Mouse (Mus musculus) limb, embryonic 14.5 days (tissue): Measurements from ENCODE around the gene Tsc22d1. TPM values are rescaled to one million over a fixed set of nuclear protein-coding genes. Genes with fewer than 3 reads are reported as not detected.
A peak's percentile ranks its signal among the peaks of the same experiment; 100 is the strongest.

Source experiments
- ATAC-seq: fragments of 200-750 bp; cut with Nextera tagmentation; 2 replicates; pipeline ENCODE4 v1.8.0; 2017; ENCODE audit warnings: low read depth, moderate number of reproducible peaks, moderate TSS enrichment; ENCODE audit not compliant: low FRiP score
- DNase-seq: peaks from one replicate; pipeline ENCODE4 v3.0.0-alpha.2; 2015; ENCODE audit warnings: low spot score
- H3K27ac ChIP-seq: fragments of 300-500 bp; sonication (generic); replicated peaks from 2 replicates; pipeline ENCODE4 v1.5.1; 2014; ENCODE audit warnings: low read depth, mild to moderate bottlenecking, low read length, moderate library complexity, mixed read lengths
- H3K27me3 ChIP-seq: fragments of 300-500 bp; sonication (generic); 2 replicates; pipeline ENCODE4 v1.6.1; 2014; ENCODE audit warnings: low read length, mixed read lengths; ENCODE audit not compliant: control insufficient read depth, insufficient read depth
- H3K36me3 ChIP-seq: fragments of 300-500 bp; sonication (generic); 2 replicates; pipeline ENCODE4 v1.6.1; 2014; ENCODE audit warnings: mild to moderate bottlenecking, low read length, moderate library complexity, mixed read lengths; ENCODE audit not compliant: control insufficient read depth, insufficient read depth
- H3K4me1 ChIP-seq: fragments of 300-500 bp; sonication (generic); 2 replicates; pipeline ENCODE4 v1.6.1; 2014; ENCODE audit warnings: antibody characterized with exemption, low read length, mixed read lengths; ENCODE audit not compliant: control insufficient read depth, insufficient read depth
- H3K4me2 ChIP-seq: fragments of 300-500 bp; sonication (generic); replicated peaks from 2 replicates; pipeline ENCODE4 v1.6.1; 2014; ENCODE audit warnings: low read depth, mild to moderate bottlenecking, low read length, moderate library complexity; ENCODE audit not compliant: severe bottlenecking
- H3K4me3 ChIP-seq: fragments of 300-500 bp; sonication (generic); replicated peaks from 2 replicates; pipeline ENCODE4 v1.5.1; 2014; ENCODE audit warnings: low read length
- H3K9ac ChIP-seq: fragments of 300-500 bp; sonication (generic); 2 replicates; pipeline ENCODE4 v1.6.1; 2014; ENCODE audit warnings: mild to moderate bottlenecking, low read depth, low read length, moderate library complexity; ENCODE audit not compliant: severe bottlenecking
- H3K9me3 ChIP-seq: fragments of 300-500 bp; sonication (generic); 2 replicates; pipeline ENCODE4 v1.6.1; 2016; ENCODE audit warnings: low read length; ENCODE audit not compliant: control insufficient read depth
- POLR2A ChIP-seq: fragments of 200-500 bp; IDR thresholded peaks from 2 replicates; pipeline ENCODE4 v1.8.0; 2012; ENCODE audit warnings: inconsistent platforms, mild to moderate bottlenecking, moderate library complexity, borderline replicate concordance; ENCODE audit not compliant: insufficient read depth, insufficient read length; ENCODE audit errors: extremely low read depth
- WGBS: fragments of 180-500 bp; shearing (Covaris S2); extraction: QIAGEN DNeasy Blood & Tissue Kit; methylation state at CpG from one replicate; pipeline ENCODE4 v1.1.7; 2014; 5-methylcytosine and 5-hydroxymethylcytosine counted together
- polyA plus RNA-seq, 2 experiments: library from polyadenylated mRNA; depleted of rRNA in 1 of 2; stranded (reverse) in 1 of 2; unstranded in 1 of 2; fragments of >200 nt; fragmentation: Nextera tagmentation in 1 of 2; extraction: Ambion mirVana in 1 of 2; gene quantifications; 2 replicates each; pipeline versions ENCODE4 v1.2.1 to v1.2.3; 2012 to 2014

The Tsc22d1 gene
- polyA plus RNA-seq, 2 experiments: 506 to 686 TPM

DNA sequence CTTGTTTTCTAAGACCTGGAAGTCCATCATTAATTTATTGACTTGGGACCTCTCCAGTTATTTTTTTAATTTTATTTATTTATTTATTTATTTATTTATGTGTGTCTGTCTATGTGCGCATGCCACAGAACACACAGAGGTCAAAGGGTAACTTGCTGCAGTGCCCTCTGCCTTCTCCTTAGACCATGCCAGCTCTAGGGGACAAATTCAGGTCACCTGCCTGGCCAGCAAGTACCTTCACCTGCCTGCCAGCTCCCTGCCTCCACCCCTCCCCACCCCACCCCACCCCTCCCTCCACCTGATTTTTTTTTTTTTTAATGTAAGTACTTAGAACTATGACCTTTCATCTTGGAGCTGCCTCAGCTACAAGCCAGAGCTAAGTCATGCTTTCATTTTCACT, 68.9 kb downstream of the Tsc22d1 start:
- Histone ChIP-seq H3K4me1 (peaks cover 17% of the 10 kb centered on the region), H3K36me3 (0 out of 2 replicates have a peak, but pooled peaks cover 4% of the 10 kb centered on the region), H3K27ac (no peak overlapping the region), H3K9me3 (no peaks in the 10 kb centered on the region), H3K4me3 (no peak overlapping the region), H3K9ac (no peak overlapping the region), H3K4me2 (no peak overlapping the region), H3K27me3 (no peaks in the 10 kb centered on the region)
- WGBS: 96% methylated on average over 1 of the region's 1 CpGs
- DNase-seq (no peak), ATAC-seq (no peak)
- no peak for TF ChIP-seq POLR2A

DNA sequence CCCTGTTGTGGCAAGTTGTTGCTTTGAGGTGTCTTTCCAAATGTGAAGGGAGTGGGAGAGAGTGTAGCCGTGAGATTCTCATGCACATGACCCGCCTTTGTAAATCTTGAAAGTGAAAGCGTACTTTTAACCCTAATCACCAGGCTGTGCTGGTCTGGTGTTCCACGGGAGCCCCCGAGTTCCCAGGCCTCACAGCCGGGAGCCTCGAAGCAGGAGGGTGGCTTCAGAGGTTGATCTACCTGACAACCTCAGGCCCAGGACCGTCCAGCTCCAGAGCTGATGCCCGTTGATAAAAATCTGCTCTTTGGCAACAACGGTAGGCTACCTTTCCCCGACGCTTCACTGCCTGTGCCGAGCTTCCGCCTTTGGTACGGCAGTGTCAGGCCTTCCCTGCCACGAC, 72.8 kb downstream of the Tsc22d1 start:
- Histone ChIP-seq H3K4me3 (no peak overlapping the region), H3K27ac (peak overlapping the region; percentile 84), H3K27me3 (no peaks in the 10 kb centered on the region), H3K4me2 (no peak overlapping the region), H3K36me3 (no peaks in the 10 kb centered on the region; the same call in 1 of the 2 replicates), H3K4me1 (peaks cover 20% of the 10 kb centered on the region), H3K9ac (no peak overlapping the region), H3K9me3 (no peaks in the 10 kb centered on the region)
- WGBS: 81% methylated on average over 16 of the region's 16 CpGs
- TF ChIP-seq POLR2A: no peak
- no peak for DNase-seq
- no peak for ATAC-seq

DNA sequence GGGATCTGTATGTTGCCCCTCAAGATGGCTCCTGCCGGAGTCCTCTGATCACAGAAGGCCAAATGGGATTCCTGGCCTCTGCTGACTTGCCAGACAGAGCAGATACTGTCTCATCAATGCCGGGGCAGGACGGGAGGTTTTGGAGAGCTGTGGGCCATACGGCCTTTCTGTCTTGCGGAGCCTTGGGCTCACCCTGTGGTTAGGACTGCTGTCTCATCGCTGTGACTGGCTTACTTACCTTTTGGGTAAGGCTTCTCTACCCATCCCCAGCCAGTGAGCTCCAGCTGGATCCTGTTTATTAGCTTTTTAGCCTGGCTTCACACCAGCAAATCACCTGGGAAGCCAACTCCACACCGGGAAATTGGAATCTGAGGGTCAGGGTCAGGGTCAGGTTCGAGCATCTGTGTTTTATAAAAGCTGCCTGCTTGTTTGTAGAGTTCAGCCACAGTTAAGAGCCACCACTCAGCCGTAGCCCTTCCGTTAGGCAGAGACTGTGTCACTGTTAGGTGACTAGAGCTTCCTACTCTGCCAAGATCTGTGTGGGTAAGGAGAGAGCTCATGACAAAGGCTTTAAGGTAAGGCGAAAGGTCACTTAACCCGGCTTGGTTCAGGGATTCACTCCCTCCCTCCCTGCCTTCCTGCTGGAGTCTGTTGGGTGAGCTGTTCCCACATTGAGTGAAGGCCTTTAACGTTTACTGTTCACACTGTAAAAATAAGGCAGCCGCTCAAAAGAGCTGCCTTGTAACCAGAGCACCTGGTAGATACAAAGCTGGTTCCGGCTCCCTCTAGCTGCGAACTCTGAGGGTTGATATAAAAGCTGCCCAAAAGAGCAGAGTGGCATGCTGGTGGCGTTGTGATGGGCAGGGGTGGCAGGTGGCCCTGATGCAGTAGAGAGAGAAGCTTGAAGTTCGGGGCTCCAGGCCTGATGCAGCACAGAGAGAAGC, 73.6 kb downstream of the Tsc22d1 start:
- Histone ChIP-seq H3K27ac (peak overlapping the region; percentile 84), H3K9ac (0 out of 2 replicates have a peak overlapping the region, but pooled peaks have one; percentile 1), H3K4me1 (peaks cover 20% of the 10 kb centered on the region), H3K36me3 (no peaks in the 10 kb centered on the region; the same call in 1 of the 2 replicates), H3K9me3 (no peaks in the 10 kb centered on the region), H3K4me3 (no peak overlapping the region), H3K4me2 (no peak overlapping the region; the same call in 1 of the 2 replicates), H3K27me3 (no peaks in the 10 kb centered on the region)
- no peak for TF ChIP-seq POLR2A
- ATAC-seq (peak; percentile 47; the same call in 1 of the 2 replicates), DNase-seq (no peak)
- 31% methylated on average over 18 of the region's 18 CpGs for WGBS

DNA sequence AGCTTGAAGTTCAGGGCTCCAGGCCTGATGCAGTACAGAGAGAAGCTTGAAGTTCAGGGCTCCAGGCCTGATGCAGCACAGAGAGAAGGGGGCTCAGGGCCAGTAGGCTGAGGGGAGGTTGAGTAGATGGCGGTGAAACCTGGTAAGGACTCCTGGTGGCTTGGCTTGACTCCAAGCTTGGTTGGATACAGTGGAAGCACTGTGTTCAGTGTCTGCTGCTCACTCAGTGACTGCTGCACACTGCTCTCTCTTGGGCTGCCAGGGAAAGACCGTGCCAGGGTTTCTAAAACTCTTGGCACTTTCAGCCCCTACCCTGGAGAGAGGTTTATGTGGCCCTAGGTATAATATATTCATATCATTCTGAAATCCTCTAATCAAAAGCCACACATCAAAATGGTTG, 74.4 kb downstream of the Tsc22d1 start:
- no peaks in the 10 kb centered on the region for H3K9me3 ChIP-seq
- H3K4me3 ChIP-seq: no peak overlapping the region
- no peak overlapping the region for H3K4me2 ChIP-seq
- DNase-seq (peak; percentile 78), ATAC-seq (peak; percentile 70)
- H3K9ac ChIP-seq: no peak overlapping the region
- WGBS: 48% methylated on average over 2 of the region's 2 CpGs
- no peaks in the 10 kb centered on the region for H3K27me3 ChIP-seq
- no peaks in the 10 kb centered on the region; the same call in 1 of the 2 replicates for H3K36me3 ChIP-seq
- peaks cover 20% of the 10 kb centered on the region for H3K4me1 ChIP-seq
- TF ChIP-seq POLR2A: no peak
- peak overlapping the region; percentile 84 for H3K27ac ChIP-seq

DNA sequence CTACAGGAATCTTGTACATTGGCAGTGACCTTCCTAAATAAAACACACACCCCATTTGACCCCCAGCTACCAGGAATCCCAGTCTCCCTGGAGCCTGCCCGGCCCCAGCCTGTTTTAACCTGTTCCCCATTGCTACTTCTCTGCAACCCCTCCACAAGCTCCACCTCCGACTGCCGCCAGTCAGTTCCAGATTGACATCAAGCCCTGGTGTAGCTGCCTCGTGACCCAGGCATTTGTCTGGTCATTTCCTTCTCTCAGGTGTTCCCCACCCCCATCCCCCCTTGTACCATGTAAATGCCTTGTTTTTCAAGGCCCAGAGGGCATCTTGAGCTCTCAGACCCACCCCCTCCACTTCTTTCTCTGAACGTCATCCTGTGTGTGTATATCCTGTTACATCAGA, 80.3 kb downstream of the Tsc22d1 start:
- no peak overlapping the region for H3K9ac ChIP-seq
- H3K4me3 ChIP-seq: no peak overlapping the region
- peaks cover 7% of the 10 kb centered on the region for H3K4me1 ChIP-seq
- no peak for DNase-seq
- H3K4me2 ChIP-seq: no peak overlapping the region
- no peaks in the 10 kb centered on the region for H3K9me3 ChIP-seq
- H3K36me3 ChIP-seq: no peaks in the 10 kb centered on the region; the same call in 1 of the 2 replicates
- no peak for TF ChIP-seq POLR2A
- WGBS: 55% methylated on average over 5 of the region's 5 CpGs
- H3K27me3 ChIP-seq: no peaks in the 10 kb centered on the region
- ATAC-seq: no peak
- no peak overlapping the region for H3K27ac ChIP-seq
